Mouse (Mus musculus) lung, embryonic 16.5 days (tissue): ENCODE results near the gene Cbr2. TPM values are rescaled to one million over a fixed set of nuclear protein-coding genes. Genes with fewer than 3 reads are reported as not detected.

Experiments used
- ATAC-seq: fragments of 200-750 bp; cut with Nextera tagmentation; 2 replicates; pipeline ENCODE4 v1.8.0; 2017; ENCODE audit warnings: low read depth, mild to moderate bottlenecking, moderate library complexity
- H3K27ac ChIP-seq: fragments of 300-500 bp; sonication (generic); 2 replicates; pipeline ENCODE4 v1.5.1; 2014; ENCODE audit warnings: mild to moderate bottlenecking, control low read depth, low read length
- H3K27me3 ChIP-seq: fragments of 300-500 bp; sonication (generic); 2 replicates; pipeline ENCODE4 v1.6.1; 2014; ENCODE audit warnings: low read depth, low read length, mixed read lengths; ENCODE audit not compliant: control insufficient read depth, insufficient read depth
- H3K36me3 ChIP-seq: fragments of 300-500 bp; sonication (generic); 2 replicates; pipeline ENCODE4 v1.6.1; 2014; ENCODE audit warnings: low read length; ENCODE audit not compliant: control insufficient read depth, insufficient read depth
- H3K4me1 ChIP-seq: fragments of 300-500 bp; sonication (generic); replicated peaks from 2 replicates; pipeline ENCODE4 v1.6.1; 2014; ENCODE audit warnings: low read length, mixed read lengths; ENCODE audit not compliant: control insufficient read depth, insufficient read depth
- H3K4me2 ChIP-seq: fragments of 300-500 bp; sonication (generic); 2 replicates; pipeline ENCODE4 v1.6.1; 2014; ENCODE audit warnings: low read depth, low read length, control low read depth
- H3K4me3 ChIP-seq: fragments of 300-500 bp; sonication (generic); 2 replicates; pipeline ENCODE4 v1.5.1; 2014; ENCODE audit warnings: mild to moderate bottlenecking, low read length, control low read depth
- H3K9ac ChIP-seq: fragments of 300-500 bp; sonication (generic); 2 replicates; pipeline ENCODE4 v1.6.1; 2014; ENCODE audit warnings: low read length, control low read depth
- H3K9me3 ChIP-seq: fragments of 300-500 bp; sonication (generic); 2 replicates; pipeline ENCODE4 v1.6.1; 2016; ENCODE audit warnings: low read length; ENCODE audit not compliant: control insufficient read depth
- WGBS: fragments of 180-500 bp; shearing (Covaris S2); extraction: QIAGEN DNeasy Blood & Tissue Kit; methylation state at CpG from one replicate; pipeline ENCODE4 v1.1.7; 2014; 5-methylcytosine and 5-hydroxymethylcytosine counted together
- polyA plus RNA-seq: library from polyadenylated mRNA; unstranded; fragments of >200 nt; fragmentation: Nextera tagmentation; extraction: Ambion mirVana; gene quantifications from 2 replicates; pipeline ENCODE4 v1.2.1, GENCODE M21; 2015

The Cbr2 gene
- polyA plus RNA-seq, 1 experiment from 2014 or later: 194 TPM

- H3K27ac ChIP-seq: no peak overlapping the region
- no peak overlapping the region for H3K4me3 ChIP-seq
- H3K9ac ChIP-seq: no peak overlapping the region
- H3K36me3 ChIP-seq: peaks cover 17% of the 10 kb centered on the region
- no peaks in the 10 kb centered on the region for H3K27me3 ChIP-seq
- WGBS: 90% methylated on average over 9 of the region's 9 CpGs
- peaks cover 16% of the 10 kb centered on the region for H3K4me1 ChIP-seq
- H3K4me2 ChIP-seq: no peak overlapping the region
- no peak for ATAC-seq
- no peaks in the 10 kb centered on the region for H3K9me3 ChIP-seq
These were observed 16.8 kb downstream of the Cbr2 start for GRCm38 (mm10) chr11:120715131-120715530.

DNA sequence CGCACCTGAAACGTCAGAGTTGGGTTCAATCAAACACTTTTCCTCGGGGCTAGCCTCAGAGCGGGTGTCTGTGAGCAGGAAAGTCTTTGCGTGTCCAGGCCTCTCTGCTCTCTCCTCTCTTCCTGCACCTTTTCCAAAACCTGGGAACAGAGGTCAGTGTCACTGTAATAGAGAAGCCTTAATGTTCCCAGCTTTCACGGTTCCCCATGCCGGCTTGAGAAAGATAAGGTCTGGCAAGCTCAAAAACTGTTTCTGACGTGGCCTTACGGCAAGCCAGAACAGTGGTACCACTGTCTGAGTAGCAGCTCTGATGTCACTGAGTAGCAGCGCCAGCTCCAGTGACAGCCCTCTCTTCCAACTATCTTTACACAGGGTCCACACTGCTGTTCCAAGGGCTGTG lies 17.4 kb downstream of the Cbr2 start:
- Histone ChIP-seq H3K27ac (no peak overlapping the region), H3K36me3 (peaks cover 17% of the 10 kb centered on the region)
- WGBS: 30% methylated on average over 10 of the region's 10 CpGs

GRCm38 (mm10) chr11:120713580-120714518 lies 18.1 kb downstream of the Cbr2 start, which contains the start of the genes Cenpx and Lrrc45:
TSS of gene Cenpx (minus strand) at chr11:120713738.
TSS of gene Lrrc45 (plus strand) at chr11:120713925.
- ATAC-seq: peak; percentile 97
- H3K9ac ChIP-seq: peak within 1 kb of the TSS; percentile 79
- no peaks in the 10 kb centered on the region for H3K27me3 ChIP-seq
- H3K9me3 ChIP-seq: no peaks in the 10 kb centered on the region
- H3K4me2 ChIP-seq: peak within 1 kb of the TSS; percentile 97
- H3K4me1 ChIP-seq: peaks cover 16% of the 10 kb centered on the region
- WGBS: 1% methylated on average over 53 of the region's 53 CpGs
- H3K27ac ChIP-seq: peak within 1 kb of the TSS; percentile 50
- peak within 1 kb of the TSS; percentile 64 for H3K4me3 ChIP-seq
- H3K36me3 ChIP-seq: peaks cover 15% of the 10 kb centered on the region

More for the DNA sequence above, 17.4 kb downstream of the Cbr2 start:
- peak overlapping the region; percentile 64 for H3K4me3 ChIP-seq
- peak overlapping the region; percentile 79 for H3K9ac ChIP-seq
- no peaks in the 10 kb centered on the region for H3K9me3 ChIP-seq
- no peak for ATAC-seq
- peaks cover 16% of the 10 kb centered on the region for H3K4me1 ChIP-seq
- no peaks in the 10 kb centered on the region for H3K27me3 ChIP-seq
- peak overlapping the region; percentile 96 for H3K4me2 ChIP-seq

GRCm38 (mm10) chr11:120712771-120713568 lies 18.9 kb downstream of the Cbr2 start:
- peak; percentile 26 for ATAC-seq
- Histone ChIP-seq H3K4me2 (peak overlapping the region; percentile 97), H3K9ac (peak overlapping the region; percentile 66), H3K36me3 (peaks cover 11% of the 10 kb centered on the region), H3K4me1 (peaks cover 16% of the 10 kb centered on the region), H3K4me3 (peak overlapping the region; percentile 64), H3K9me3 (no peaks in the 10 kb centered on the region), H3K27ac (peak overlapping the region; percentile 30), H3K27me3 (no peaks in the 10 kb centered on the region)
- WGBS: under 1% methylated on average over 38 of the region's 38 CpGs

DNA sequence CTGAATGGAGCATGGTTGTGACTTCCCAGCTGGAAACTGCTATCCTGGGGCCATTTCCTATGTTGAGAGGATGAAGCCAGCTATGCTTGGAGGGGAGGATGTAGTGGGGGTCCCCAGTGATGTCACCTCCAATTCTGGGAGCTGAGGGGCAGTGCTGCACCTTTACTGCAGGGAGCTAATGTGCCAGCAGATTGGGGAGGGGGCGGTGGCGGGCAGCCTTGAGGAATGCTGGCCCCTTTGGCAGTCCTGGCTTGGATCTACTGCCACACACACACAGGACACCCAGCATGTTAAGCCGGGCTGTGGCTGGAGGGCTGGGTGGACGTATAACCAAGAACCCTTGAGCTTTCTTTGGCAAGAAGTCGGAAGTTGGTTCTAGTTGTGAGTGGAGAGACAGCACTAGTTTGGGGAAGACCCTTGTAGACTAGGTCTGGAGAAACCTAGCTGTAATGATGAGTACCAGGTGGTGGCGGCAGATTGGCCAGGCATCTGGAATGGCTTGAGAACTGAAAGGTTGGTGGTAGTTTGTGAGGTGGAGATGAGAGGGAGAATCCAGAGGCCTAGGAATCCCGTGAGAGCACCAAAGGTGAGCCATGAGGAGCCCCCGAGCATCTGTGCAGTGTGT lies 19.8 kb downstream of the Cbr2 start:
- Histone ChIP-seq H3K4me2 (peak overlapping the region; percentile 97), H3K27me3 (no peaks in the 10 kb centered on the region), H3K4me3 (peak overlapping the region; percentile 64; the same call in 1 of the 2 replicates), H3K27ac (no peak overlapping the region), H3K9ac (peak overlapping the region; percentile 66; the same call in 1 of the 2 replicates), H3K9me3 (no peaks in the 10 kb centered on the region), H3K4me1 (peaks cover 22% of the 10 kb centered on the region), H3K36me3 (peaks cover 5% of the 10 kb centered on the region)
- WGBS: 56% methylated on average over 8 of the region's 8 CpGs
- no peak for ATAC-seq

- peaks cover 31% of the 10 kb centered on the region for H3K4me1 ChIP-seq
- no peaks in the 10 kb centered on the region; the same call in none of the 2 replicates for H3K36me3 ChIP-seq
- H3K9me3 ChIP-seq: no peaks in the 10 kb centered on the region
- 72% methylated on average over 5 of the region's 5 CpGs for WGBS
- no peaks in the 10 kb centered on the region for H3K27me3 ChIP-seq
- no peak overlapping the region for H3K9ac ChIP-seq
- H3K4me3 ChIP-seq: no peak overlapping the region
- ATAC-seq: no peak
- no peak overlapping the region for H3K27ac ChIP-seq
- H3K4me2 ChIP-seq: no peak overlapping the region
These were observed 21.2 kb downstream of the Cbr2 start for GRCm38 (mm10) chr11:120710672-120711071.

GRCm38 (mm10) chr11:120709551-120709950 lies 22.4 kb downstream of the Cbr2 start:
- Histone ChIP-seq H3K27ac (peak overlapping the region; percentile 13; the same call in 1 of the 2 replicates), H3K4me2 (no peak overlapping the region), H3K27me3 (no peaks in the 10 kb centered on the region), H3K9me3 (no peaks in the 10 kb centered on the region), H3K36me3 (no peaks in the 10 kb centered on the region; the same call in 1 of the 2 replicates), H3K9ac (no peak overlapping the region), H3K4me3 (no peak overlapping the region), H3K4me1 (peaks cover 32% of the 10 kb centered on the region)
- no peak for ATAC-seq
- 38% methylated on average over 2 of the region's 2 CpGs for WGBS

DNA sequence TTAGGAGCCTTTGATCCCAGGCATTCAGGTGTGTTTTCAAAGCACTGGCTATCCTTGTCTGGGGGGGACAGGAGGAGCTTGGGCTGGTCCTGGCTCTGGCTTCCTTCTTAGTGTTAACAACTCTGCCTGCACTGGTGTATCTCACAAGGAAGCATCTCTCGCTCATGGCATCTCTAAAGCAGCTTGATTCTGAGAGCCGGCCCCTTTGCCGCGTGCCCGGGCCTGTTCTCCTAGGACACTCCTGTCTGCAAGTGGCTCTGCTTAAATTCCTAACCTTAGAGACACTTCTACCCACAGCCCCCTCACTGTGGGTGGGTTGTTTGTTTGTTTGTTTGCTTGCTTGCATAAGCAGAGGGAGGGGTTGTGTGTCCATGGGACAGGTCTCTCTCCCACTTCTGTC lies 23.9 kb downstream of the Cbr2 start:
- Histone ChIP-seq H3K36me3 (no peaks in the 10 kb centered on the region; the same call in 1 of the 2 replicates), H3K4me1 (peaks cover 39% of the 10 kb centered on the region), H3K4me3 (no peak overlapping the region), H3K27me3 (no peaks in the 10 kb centered on the region), H3K27ac (no peak overlapping the region), H3K9ac (no peak overlapping the region), H3K4me2 (no peak overlapping the region), H3K9me3 (no peaks in the 10 kb centered on the region)
- no peak for ATAC-seq
- 38% methylated on average over 5 of the region's 5 CpGs for WGBS
